Mouse (Mus musculus): ENCODE results near the gene Lypd6. TPM values are rescaled to one million over a fixed set of nuclear protein-coding genes. Genes with fewer than 3 reads are reported as not detected.
A peak's percentile ranks its signal among the peaks of the same experiment; 100 is the strongest.

Gene Lypd6
- polyA plus RNA-seq, 1 experiment from 2014 or later, result 6.7 TPM

DNA sequence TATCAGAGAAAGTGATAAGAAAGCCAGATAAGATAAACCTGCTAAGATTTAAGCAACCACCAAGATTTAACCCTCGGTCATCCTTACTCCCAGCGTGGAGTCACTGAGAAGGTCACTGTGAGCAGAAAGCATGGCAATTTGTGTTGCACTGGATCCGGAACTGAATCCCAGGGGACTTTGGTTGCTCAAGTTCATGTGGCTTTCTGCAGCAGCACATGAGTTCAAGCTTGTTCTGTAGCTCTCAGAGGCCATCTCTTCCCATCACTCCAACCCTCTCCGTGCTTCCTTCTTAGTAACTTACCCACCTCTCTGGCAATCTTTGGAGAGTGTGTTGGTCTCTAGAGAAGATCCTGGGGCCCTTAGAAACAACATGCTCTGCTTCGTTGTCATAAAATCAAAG lies 84.6 kb downstream of the Lypd6 start:
- Histone ChIP-seq H3K9ac (replicated peaks) (no peak overlapping the region), H3K27ac (no peak overlapping the region), H3K36me3 (no peaks in the 10 kb centered on the region), H3K4me2 (replicated peaks) (no peak overlapping the region), H3K9me3 (no peaks in the 10 kb centered on the region), H3K4me1 (replicated peaks) (0 out of 2 replicates have a peak, but pooled peaks cover 3% of the 10 kb centered on the region), H3K27me3 (no peaks in the 10 kb centered on the region), H3K4me3 (replicated peaks) (no peak overlapping the region)
- WGBS, result 93% methylated on average over 5 of the region's 5 CpGs
- ATAC-seq, result no peak

DNA sequence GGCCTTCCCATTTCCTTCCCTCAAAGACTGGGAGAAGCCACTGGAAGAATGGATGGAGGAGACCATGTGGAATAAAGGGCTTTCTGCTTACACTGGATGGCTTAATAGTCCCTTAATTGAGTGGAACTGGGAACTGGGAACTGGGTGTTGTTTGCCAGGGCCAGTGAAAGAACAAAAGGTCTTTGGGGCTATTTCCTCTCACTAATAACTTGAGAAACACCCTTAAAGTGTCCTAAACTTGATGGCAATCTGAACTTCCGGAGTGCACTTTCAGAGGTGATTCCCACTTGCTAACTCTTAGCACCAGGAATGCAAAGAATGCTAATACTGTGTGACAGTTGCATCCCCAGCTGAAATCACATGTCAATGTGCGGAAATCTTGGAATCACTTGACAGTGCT lies 85.2 kb downstream of the Lypd6 start:
- Histone ChIP-seq H3K4me3 (replicated peaks) (no peak overlapping the region), H3K9me3 (no peaks in the 10 kb centered on the region), H3K36me3 (no peaks in the 10 kb centered on the region), H3K27ac (no peak overlapping the region), H3K4me2 (replicated peaks) (no peak overlapping the region), H3K9ac (replicated peaks) (no peak overlapping the region), H3K27me3 (no peaks in the 10 kb centered on the region), H3K4me1 (replicated peaks) (0 out of 2 replicates have a peak, but pooled peaks cover 3% of the 10 kb centered on the region)
- no peak for ATAC-seq
- WGBS, result 76% methylated on average over 2 of the region's 2 CpGs

DNA sequence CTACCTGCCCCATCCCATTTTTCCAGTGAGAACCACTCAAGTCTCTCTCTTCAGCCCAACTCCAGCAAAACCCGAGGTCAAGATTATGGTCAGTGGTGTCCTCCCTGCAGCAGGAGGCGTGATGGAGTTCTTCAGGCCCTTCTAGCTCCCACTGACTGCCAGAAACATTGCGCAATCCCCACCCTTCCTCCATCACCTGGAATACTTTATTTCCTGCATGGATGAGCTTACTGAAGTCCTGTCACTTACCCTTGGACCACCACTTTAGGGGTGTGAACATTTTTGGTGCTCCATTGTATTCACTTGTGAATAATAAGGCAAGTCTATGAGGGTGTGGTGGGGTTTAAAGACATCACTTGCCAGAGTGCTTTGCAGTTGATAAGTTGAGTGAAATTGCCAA lies 85.7 kb downstream of the Lypd6 start:
- Histone ChIP-seq H3K4me3 (replicated peaks) (no peak overlapping the region), H3K4me2 (replicated peaks) (no peak overlapping the region), H3K4me1 (replicated peaks) (0 out of 2 replicates have a peak, but pooled peaks cover 3% of the 10 kb centered on the region), H3K27ac (no peak overlapping the region), H3K9ac (replicated peaks) (no peak overlapping the region), H3K9me3 (no peaks in the 10 kb centered on the region), H3K36me3 (no peaks in the 10 kb centered on the region), H3K27me3 (no peaks in the 10 kb centered on the region)
- no peak for ATAC-seq
- WGBS, result 85% methylated on average over 3 of the region's 3 CpGs

DNA sequence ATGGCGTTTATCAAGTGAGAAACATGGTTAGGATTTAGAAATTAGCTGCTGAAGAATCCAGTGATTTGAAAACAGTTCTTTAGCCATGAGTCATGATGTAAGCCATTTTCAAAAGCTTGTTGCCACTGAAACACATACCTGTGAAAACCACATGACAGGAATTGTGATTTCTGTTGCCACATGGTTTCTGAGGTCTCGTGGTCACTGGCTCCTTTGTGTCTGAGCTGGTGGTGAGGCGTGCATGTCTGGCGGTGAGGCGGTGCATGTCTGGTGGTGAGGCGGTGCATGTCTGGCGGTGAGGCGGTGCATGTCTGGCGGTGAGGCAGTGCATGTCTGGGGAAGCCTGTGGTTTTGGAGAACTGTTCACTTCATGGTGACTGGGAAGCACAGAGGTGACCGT lies 89.8 kb downstream of the Lypd6 start:
- Histone ChIP-seq H3K9me3 (no peaks in the 10 kb centered on the region), H3K4me2 (replicated peaks) (no peak overlapping the region), H3K4me3 (replicated peaks) (no peak overlapping the region), H3K27me3 (no peaks in the 10 kb centered on the region), H3K4me1 (replicated peaks) (no peaks in the 10 kb centered on the region), H3K9ac (replicated peaks) (no peak overlapping the region), H3K36me3 (no peaks in the 10 kb centered on the region), H3K27ac (no peak overlapping the region)
- WGBS, result 95% methylated on average over 10 of the region's 10 CpGs
- ATAC-seq, result no peak

DNA sequence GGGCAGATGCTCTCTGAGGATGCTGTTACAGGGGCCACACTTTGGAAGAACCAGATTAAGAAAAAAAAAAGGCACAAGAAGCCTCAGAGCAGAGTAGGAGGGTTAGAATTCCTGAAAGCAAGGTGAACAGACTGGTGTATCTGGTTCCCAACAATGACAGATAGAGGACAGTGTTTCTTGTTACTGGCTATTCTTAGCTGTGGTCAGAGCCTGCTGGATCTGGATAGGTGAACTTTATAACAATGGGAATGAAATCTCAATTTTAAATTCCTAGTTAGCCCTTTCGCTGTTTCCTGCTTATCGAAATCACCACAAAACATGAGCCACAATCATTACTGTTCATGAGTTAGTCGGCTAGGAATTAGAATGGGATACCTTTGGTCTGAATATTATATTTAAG lies 93.8 kb downstream of the Lypd6 start:
- H3K27me3 ChIP-seq, result no peaks in the 10 kb centered on the region
- H3K9me3 ChIP-seq, result no peaks in the 10 kb centered on the region
- no peak overlapping the region for H3K27ac ChIP-seq
- H3K9ac ChIP-seq (replicated peaks), result no peak overlapping the region
- ATAC-seq, result no peak
- H3K4me1 ChIP-seq (replicated peaks), result peaks cover 3% of the 10 kb centered on the region
- no peaks in the 10 kb centered on the region for H3K36me3 ChIP-seq
- no peak overlapping the region for H3K4me3 ChIP-seq (replicated peaks)
- 98% methylated on average over 3 of the region's 3 CpGs for WGBS
- H3K4me2 ChIP-seq (replicated peaks), result no peak overlapping the region

DNA sequence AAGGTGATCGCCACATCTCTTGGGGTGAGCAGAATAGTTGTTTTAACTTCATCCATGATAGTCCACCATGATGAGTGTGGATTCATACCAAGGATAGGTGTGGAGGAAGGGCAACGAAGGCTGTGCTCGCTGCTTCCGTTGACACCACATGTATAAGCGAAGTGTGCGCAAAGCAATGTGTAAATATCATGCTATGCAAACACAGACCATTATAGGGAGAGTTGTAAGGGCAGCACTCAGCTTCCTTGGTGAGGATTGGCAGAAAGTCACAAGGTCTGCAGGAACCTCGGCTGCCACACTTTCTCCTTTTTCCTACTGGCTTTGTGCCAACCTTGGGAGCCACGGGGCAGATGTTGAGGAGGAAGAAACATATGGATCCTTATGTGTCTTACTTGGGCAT lies 97.4 kb downstream of the Lypd6 start:
- H3K36me3 ChIP-seq, result no peaks in the 10 kb centered on the region
- no peaks in the 10 kb centered on the region for H3K9me3 ChIP-seq
- no peaks in the 10 kb centered on the region for H3K27me3 ChIP-seq
- ATAC-seq, result no peak
- 84% methylated on average over 8 of the region's 8 CpGs for WGBS
- H3K27ac ChIP-seq, result no peak overlapping the region
- H3K4me2 ChIP-seq (replicated peaks), result no peak overlapping the region
- no peak overlapping the region for H3K9ac ChIP-seq (replicated peaks)
- H3K4me1 ChIP-seq (replicated peaks), result peaks cover 16% of the 10 kb centered on the region
- H3K4me3 ChIP-seq (replicated peaks), result no peak overlapping the region

DNA sequence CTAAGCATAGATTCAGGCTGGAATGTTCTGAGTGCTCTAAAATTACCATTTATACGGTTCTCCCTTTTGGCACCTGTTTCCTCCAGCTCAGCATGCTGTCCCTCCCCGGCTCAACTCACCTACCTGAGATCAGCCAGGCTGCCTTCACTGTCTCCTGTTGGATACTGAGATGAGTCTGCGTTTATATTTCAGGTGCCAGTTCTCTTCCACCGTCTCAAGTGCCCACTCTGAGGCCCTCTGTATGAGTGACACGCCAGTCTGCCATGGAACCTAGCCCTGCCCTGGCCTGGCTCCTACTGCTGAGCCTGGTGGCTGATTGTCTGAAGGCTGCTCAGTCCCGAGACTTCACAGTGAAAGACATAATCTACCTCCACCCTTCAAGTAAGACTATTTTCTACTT lies 99.0 kb downstream of the Lypd6 start:
- Histone ChIP-seq H3K9me3 (no peaks in the 10 kb centered on the region), H3K36me3 (no peaks in the 10 kb centered on the region), H3K4me1 (replicated peaks) (peaks cover 16% of the 10 kb centered on the region), H3K9ac (replicated peaks) (no peak overlapping the region), H3K4me3 (replicated peaks) (no peak overlapping the region), H3K27ac (no peak overlapping the region), H3K4me2 (replicated peaks) (no peak overlapping the region), H3K27me3 (no peaks in the 10 kb centered on the region)
- 72% methylated on average over 6 of the region's 6 CpGs for WGBS
- ATAC-seq, result peak; percentile 58; the same call in 1 of the 2 replicates

DNA sequence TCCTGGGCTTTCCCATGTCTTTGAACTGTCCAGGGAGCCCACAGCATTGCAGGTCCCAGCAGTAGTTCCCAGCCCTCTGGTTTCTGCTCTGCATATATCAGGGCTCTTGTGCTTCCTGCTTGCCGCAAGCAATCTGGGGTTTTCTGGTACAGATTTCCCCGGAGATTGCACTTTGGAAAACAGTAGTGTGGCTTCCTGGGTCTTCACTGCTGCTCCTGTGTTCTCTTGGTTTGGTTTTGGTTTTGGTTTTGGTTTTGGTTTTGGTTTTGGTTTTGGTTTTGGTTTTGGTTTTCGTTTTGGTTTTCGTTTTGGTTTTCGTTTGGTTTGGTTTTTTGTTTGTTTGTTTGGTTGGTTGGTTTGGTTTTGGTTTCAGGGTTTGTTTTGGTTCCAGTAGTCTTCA lies 99.9 kb downstream of the Lypd6 start:
- Histone ChIP-seq H3K36me3 (no peaks in the 10 kb centered on the region), H3K27me3 (no peaks in the 10 kb centered on the region), H3K4me3 (replicated peaks) (no peak overlapping the region), H3K27ac (no peak overlapping the region), H3K4me1 (replicated peaks) (peaks cover 16% of the 10 kb centered on the region), H3K9ac (replicated peaks) (no peak overlapping the region), H3K4me2 (replicated peaks) (no peak overlapping the region), H3K9me3 (no peaks in the 10 kb centered on the region)
- WGBS, result 73% methylated on average over 5 of the region's 5 CpGs
- ATAC-seq, result no peak

DNA sequence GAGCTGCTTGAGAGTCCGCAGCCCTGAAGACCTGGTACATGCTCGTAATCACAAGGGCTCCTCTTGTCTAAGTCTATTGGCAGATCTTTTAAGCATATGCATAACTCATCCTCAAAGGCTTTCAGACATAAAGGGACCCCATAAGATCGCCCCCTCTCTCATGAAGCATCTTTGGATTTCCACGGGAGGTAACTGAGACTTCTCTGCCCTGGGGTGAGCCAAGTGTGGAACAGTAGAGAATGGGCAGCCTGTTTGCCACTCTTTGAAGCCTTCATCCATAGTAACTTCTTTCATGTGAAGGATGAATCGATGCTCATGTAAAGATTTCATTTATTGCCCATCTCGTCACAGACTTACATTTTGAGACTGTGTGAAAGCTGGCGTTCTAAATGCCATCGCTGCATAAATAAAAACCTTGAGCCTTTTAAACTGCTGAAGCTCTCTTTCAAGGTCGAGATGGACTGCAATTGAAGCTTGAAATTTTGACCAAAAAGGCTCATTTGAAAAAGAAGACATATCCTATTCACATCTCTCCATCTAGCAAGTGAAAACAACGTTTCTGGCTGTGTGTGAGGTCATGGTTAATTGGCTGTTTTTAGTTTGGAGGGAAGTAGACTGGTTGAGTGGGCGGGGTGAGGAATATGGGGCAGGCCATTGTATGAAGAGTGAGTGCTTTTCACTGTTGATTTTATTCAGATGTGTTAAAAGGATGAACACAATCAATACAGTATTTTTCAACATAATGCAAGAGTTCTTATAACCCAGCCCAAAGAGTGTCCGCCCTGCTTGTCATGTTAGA lies 107.7 kb downstream of the Lypd6 start:
- Histone ChIP-seq H3K4me3 (replicated peaks) (no peak overlapping the region), H3K27me3 (no peaks in the 10 kb centered on the region), H3K4me1 (replicated peaks) (peaks cover 10% of the 10 kb centered on the region), H3K27ac (no peak overlapping the region), H3K9me3 (no peaks in the 10 kb centered on the region), H3K4me2 (replicated peaks) (no peak overlapping the region), H3K9ac (replicated peaks) (no peak overlapping the region), H3K36me3 (no peaks in the 10 kb centered on the region)
- WGBS, result 71% methylated on average over 12 of the region's 12 CpGs
- ATAC-seq, result peak; percentile 11; the same call in 1 of the 2 replicates

DNA sequence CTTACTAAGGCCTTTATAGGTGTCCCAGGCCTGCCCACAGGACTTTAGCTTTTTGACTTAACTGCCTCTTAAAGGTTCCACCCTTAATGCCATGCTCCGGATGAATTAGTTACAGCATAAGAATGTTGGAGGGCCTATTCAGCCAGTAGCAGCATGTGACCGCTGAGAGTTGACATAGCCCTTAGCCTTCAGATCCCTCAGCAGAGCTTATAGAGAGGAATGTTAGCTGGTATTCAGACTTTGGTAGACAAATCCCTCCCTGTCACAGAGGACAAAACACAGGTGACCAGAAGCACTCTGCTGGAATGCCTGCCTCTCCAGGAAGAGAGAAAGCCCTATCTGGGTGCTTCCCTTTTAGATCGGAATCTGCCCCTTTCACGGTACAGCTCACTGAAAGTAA lies 109.5 kb downstream of the Lypd6 start:
- H3K4me3 ChIP-seq (replicated peaks), result no peak overlapping the region
- H3K4me2 ChIP-seq (replicated peaks), result no peak overlapping the region
- peaks cover 10% of the 10 kb centered on the region for H3K4me1 ChIP-seq (replicated peaks)
- 44% methylated on average over 4 of the region's 4 CpGs for WGBS
- no peaks in the 10 kb centered on the region for H3K27me3 ChIP-seq
- H3K9ac ChIP-seq (replicated peaks), result no peak overlapping the region
- H3K36me3 ChIP-seq, result no peaks in the 10 kb centered on the region
- no peak overlapping the region for H3K27ac ChIP-seq
- H3K9me3 ChIP-seq, result no peaks in the 10 kb centered on the region
- ATAC-seq, result no peak

DNA sequence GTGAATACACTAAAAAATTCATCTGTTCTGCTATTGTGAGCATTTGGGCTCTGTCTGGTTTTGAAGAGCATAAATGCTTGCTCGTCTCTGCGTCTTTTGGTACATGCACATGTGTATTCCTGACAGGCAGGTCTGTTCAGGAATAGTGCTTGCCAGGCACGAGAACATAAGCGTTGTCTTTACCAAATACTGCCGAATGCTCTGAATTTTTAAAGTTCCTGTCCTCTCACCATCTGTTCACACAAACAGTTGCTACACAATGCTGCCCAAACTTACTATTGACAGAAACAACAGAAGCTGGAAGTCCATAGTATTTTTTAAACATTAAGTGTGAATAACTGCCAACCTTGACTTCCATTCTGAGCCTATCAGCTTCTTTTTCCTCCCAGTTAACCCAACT lies 112.9 kb downstream of the Lypd6 start:
- Histone ChIP-seq H3K27me3 (no peaks in the 10 kb centered on the region), H3K9ac (replicated peaks) (no peak overlapping the region), H3K4me2 (replicated peaks) (no peak overlapping the region), H3K36me3 (no peaks in the 10 kb centered on the region), H3K9me3 (no peaks in the 10 kb centered on the region), H3K27ac (no peak overlapping the region), H3K4me1 (replicated peaks) (0 out of 2 replicates have a peak, but pooled peaks cover 5% of the 10 kb centered on the region), H3K4me3 (replicated peaks) (no peak overlapping the region)
- WGBS, result 91% methylated on average over 5 of the region's 5 CpGs
- no peak for ATAC-seq

DNA sequence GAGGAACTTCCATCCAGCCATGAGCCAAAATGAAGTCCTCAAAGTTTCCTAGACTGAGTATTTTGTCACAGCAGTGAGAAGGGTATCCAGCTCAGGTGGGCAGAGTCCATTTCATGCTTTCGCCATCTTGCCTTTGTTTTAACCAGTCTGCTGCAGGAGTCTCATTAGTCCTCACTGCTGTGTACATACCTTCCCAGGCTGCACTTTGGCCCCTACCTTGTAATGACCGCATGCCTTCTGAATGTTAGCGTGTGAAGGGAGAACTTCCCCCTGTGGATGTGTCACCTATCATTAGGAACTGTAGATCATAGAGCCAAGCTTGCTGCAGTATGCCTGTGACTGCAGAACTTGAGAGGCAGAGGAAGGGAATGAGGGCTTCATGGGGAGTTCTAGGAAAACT lies 114.2 kb downstream of the Lypd6 start:
- Histone ChIP-seq H3K4me1 (replicated peaks) (0 out of 2 replicates have a peak, but pooled peaks cover 5% of the 10 kb centered on the region), H3K4me3 (replicated peaks) (no peak overlapping the region), H3K9me3 (no peaks in the 10 kb centered on the region), H3K9ac (replicated peaks) (no peak overlapping the region), H3K36me3 (no peaks in the 10 kb centered on the region), H3K27me3 (no peaks in the 10 kb centered on the region), H3K27ac (no peak overlapping the region), H3K4me2 (replicated peaks) (no peak overlapping the region)
- no peak for ATAC-seq
- 85% methylated on average over 3 of the region's 3 CpGs for WGBS

DNA sequence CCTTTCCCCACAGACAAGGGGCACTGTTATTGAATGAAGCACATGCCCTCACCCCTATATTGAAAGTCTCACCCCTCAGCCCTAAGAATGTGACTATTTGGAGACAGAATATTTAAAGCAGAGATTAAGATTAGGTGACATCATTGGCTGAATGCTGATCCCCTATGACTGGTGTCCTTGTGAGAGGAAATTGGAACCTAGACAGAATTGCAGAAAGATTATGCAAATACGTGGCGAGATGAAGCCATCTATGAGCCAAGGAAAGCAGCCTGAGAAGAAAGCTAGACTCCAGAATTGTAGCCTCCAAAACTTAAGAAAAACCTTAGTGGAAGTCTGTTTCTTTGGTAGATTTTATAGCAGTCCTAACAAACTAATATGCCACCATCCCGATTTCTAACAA lies 115.1 kb downstream of the Lypd6 start:
- Histone ChIP-seq H3K4me1 (replicated peaks) (no peaks in the 10 kb centered on the region), H3K4me3 (replicated peaks) (no peak overlapping the region), H3K9ac (replicated peaks) (no peak overlapping the region), H3K36me3 (no peaks in the 10 kb centered on the region), H3K4me2 (replicated peaks) (no peak overlapping the region), H3K27me3 (no peaks in the 10 kb centered on the region), H3K27ac (no peak overlapping the region), H3K9me3 (no peaks in the 10 kb centered on the region)
- WGBS, result 86% methylated on average over 3 of the region's 3 CpGs
- no peak for ATAC-seq
